Mouse (Mus musculus): ENCODE measurements around the gene Slc25a26. TPM values are rescaled to one million over a fixed set of nuclear protein-coding genes. Genes with fewer than 3 reads are reported as not detected.
A peak's percentile ranks its signal among the peaks of the same experiment; 100 is the strongest.
"Not testable (repeated sequence)": the region's sequence is repeated elsewhere in the genome, so short reads cannot be mapped to it uniquely, and the experiment has no call there.

Gene Slc25a26
- polyA plus RNA-seq, 1 experiment from 2014 or later = 11.9 TPM

DNA sequence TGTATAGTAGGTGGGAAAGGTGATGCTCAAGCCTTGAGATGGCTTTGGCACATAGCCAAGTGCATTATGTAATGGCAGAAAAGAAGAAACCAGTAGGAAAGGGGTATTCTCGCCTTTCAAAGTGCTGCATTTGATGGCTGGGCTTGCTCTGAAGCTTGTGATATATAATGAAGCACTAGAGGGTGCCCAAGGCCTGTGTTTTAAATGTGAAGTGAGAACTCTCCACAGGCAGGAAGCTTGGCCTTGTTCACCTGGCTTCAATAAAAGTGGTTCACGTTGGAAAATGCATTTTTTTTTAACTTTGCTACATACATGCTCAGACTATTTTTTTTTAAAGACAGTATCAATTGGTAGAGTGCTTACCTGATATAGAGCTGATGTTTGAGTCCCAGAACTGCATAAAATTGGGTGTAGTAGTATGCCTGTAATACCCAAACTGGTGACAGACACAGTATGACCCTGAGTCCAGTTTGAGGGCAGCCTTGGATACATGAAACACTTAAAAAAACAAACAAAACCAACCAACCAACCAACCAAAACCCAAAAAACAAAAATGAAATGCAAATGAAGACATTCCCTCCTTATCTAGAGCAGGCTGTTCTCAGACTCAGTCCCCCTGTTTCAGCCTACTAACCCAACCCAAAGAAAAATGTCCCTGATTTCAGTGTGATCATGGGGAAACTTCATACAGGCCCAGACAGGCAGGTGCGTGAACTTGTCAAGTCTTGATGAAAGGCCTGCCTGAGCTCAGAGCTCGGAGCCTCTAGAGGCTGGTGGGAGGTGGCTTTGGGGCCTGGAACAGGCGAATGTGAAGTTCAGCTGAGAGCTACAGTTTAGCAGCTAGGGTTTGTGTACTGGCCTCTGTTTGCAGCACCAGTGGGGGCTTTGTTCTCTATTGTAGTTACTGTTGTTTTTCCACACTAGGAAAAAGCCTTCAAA is 44.0 kb downstream of the Slc25a26 start:
- Histone ChIP-seq H3K9me3 (ENCODE audit: control insufficient read depth, low read length) (no peaks in the 10 kb centered on the region), H3K27me3 (replicated peaks; ENCODE audit: control insufficient read depth, insufficient read depth, low read length) (no peaks in the 10 kb centered on the region), H3K9ac (ENCODE audit: low read depth, low read length) (no peak overlapping the region), H3K36me3 (ENCODE audit: control insufficient read depth, insufficient read depth, low read length) (no peaks in the 10 kb centered on the region), H3K4me1 (ENCODE audit: control insufficient read depth, insufficient read depth, low read depth, low read length) (no peaks in the 10 kb centered on the region; the same call in 1 of the 2 replicates), H3K4me2 (ENCODE audit: low read length) (no peak overlapping the region), H3K27ac (ENCODE audit: low read depth, low read length) (no peak overlapping the region), H3K4me3 (ENCODE audit: low read length) (no peak overlapping the region)
- ATAC-seq = peak; percentile 84
- 43% methylated on average over 5 of the region's 5 CpGs for WGBS

DNA sequence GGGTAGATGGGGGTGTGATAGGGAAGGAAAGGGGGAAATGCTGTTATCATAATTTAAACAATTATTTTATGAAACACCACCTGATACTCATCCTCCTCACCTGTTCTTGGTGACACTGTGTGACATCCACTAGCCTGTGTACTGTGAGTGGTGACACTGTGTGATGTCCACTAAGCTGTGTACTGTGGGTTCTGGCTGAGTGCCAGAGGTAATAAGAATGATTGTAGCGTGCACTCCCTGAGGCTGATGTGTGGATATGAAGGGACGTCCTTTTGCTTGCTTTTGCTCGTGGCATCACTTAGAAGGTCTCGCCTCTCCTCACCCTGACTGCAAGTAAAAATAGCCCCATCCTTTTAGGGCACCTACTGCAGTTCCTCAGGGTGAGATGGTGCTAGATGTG is 47.1 kb downstream of the Slc25a26 start:
- Histone ChIP-seq H3K9ac (ENCODE audit: low read depth, low read length) (no peak overlapping the region), H3K4me3 (ENCODE audit: low read length) (no peak overlapping the region), H3K36me3 (ENCODE audit: control insufficient read depth, insufficient read depth, low read length) (no peaks in the 10 kb centered on the region), H3K4me1 (ENCODE audit: control insufficient read depth, insufficient read depth, low read depth, low read length) (no peaks in the 10 kb centered on the region), H3K4me2 (ENCODE audit: low read length) (no peak overlapping the region), H3K27ac (ENCODE audit: low read depth, low read length) (no peak overlapping the region), H3K9me3 (ENCODE audit: control insufficient read depth, low read length) (no peaks in the 10 kb centered on the region), H3K27me3 (replicated peaks; ENCODE audit: control insufficient read depth, insufficient read depth, low read length) (no peaks in the 10 kb centered on the region)
- no peak for ATAC-seq
- 32% methylated on average over 4 of the region's 4 CpGs for WGBS

DNA sequence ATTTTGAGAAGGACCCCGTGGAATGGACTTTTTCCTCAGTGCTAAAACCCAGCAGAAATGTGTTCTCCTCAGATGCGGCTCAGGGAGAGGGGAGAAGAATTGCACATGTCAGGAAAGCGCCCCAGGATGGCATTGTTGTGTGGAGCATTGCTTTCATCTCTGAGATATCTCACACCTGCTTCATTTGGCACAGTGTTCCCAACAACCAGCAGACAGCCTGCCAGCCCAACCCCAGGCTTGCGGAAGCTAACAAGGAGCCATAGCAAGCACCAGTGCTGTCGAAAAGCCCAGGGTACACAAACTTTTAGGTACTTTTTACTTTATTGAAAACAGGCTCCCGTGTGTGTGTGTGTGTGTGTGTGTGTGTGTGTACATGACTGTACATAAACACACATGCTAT is 50.2 kb downstream of the Slc25a26 start:
- H3K4me2 ChIP-seq (ENCODE audit: low read length) = no peak overlapping the region
- 67% methylated on average over 6 of the region's 6 CpGs for WGBS
- no peaks in the 10 kb centered on the region for H3K9me3 ChIP-seq (ENCODE audit: control insufficient read depth, low read length)
- no peak overlapping the region for H3K27ac ChIP-seq (ENCODE audit: low read depth, low read length)
- no peaks in the 10 kb centered on the region for H3K4me1 ChIP-seq (ENCODE audit: control insufficient read depth, insufficient read depth, low read depth, low read length)
- H3K9ac ChIP-seq (ENCODE audit: low read depth, low read length) = no peak overlapping the region
- ATAC-seq = no peak; the same call in 1 of the 2 replicates
- no peak overlapping the region for H3K4me3 ChIP-seq (ENCODE audit: low read length)
- no peaks in the 10 kb centered on the region for H3K27me3 ChIP-seq (replicated peaks; ENCODE audit: control insufficient read depth, insufficient read depth, low read length)
- no peaks in the 10 kb centered on the region for H3K36me3 ChIP-seq (ENCODE audit: control insufficient read depth, insufficient read depth, low read length)

DNA sequence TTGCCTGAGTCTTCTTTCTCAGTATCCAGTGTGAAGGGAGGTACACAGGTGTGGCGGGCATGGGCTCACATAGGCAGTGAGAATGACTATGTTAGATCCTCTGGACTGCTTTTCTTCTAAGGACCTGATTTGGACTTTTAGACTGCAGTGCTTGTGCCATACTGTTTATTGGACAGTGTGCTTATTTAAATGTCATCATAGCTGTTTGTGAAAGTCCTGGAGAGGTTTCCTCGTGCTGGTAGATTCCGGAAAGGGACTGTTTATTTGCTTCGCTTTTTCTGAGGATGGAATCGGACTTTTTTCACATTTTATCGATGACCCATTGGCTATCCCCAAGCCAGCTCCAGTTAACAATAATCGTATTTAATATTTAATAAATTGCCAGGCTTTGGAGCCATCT is 50.7 kb downstream of the Slc25a26 start:
- Histone ChIP-seq H3K9ac (ENCODE audit: low read depth, low read length) (no peak overlapping the region), H3K4me2 (ENCODE audit: low read length) (no peak overlapping the region), H3K27me3 (replicated peaks; ENCODE audit: control insufficient read depth, insufficient read depth, low read length) (no peaks in the 10 kb centered on the region), H3K27ac (ENCODE audit: low read depth, low read length) (no peak overlapping the region), H3K4me1 (ENCODE audit: control insufficient read depth, insufficient read depth, low read depth, low read length) (no peaks in the 10 kb centered on the region), H3K36me3 (ENCODE audit: control insufficient read depth, insufficient read depth, low read length) (no peaks in the 10 kb centered on the region), H3K9me3 (ENCODE audit: control insufficient read depth, low read length) (no peaks in the 10 kb centered on the region), H3K4me3 (ENCODE audit: low read length) (no peak overlapping the region)
- 87% methylated on average over 7 of the region's 7 CpGs for WGBS
- ATAC-seq = no peak

DNA sequence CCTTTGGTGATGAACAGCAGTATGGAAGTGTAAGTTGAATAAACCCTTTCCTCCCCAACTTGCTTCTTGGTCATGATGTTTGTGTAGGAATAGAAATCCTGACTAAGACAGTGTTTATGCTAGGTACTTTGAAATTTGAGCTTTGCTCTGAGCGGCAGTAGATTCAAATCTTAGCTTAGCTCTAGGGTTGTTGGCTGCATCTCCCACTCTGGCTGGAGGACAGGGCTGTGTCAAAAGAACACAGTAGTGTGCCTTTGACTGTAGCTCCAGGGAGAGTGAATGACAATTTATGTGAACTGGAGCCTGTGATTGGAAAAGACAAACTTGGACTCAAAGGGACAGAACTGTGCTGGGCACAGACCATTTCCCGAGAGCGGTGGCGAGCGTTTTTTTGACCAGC is 53.0 kb downstream of the Slc25a26 start:
- H3K4me2 ChIP-seq (ENCODE audit: low read length) = no peak overlapping the region
- no peak overlapping the region for H3K27ac ChIP-seq (ENCODE audit: low read depth, low read length)
- no peaks in the 10 kb centered on the region for H3K9me3 ChIP-seq (ENCODE audit: control insufficient read depth, low read length)
- H3K4me1 ChIP-seq (ENCODE audit: control insufficient read depth, insufficient read depth, low read depth, low read length) = no peaks in the 10 kb centered on the region
- ATAC-seq = no peak
- WGBS = 92% methylated on average over 5 of the region's 5 CpGs
- H3K9ac ChIP-seq (ENCODE audit: low read depth, low read length) = no peak overlapping the region
- no peaks in the 10 kb centered on the region for H3K36me3 ChIP-seq (ENCODE audit: control insufficient read depth, insufficient read depth, low read length)
- no peaks in the 10 kb centered on the region for H3K27me3 ChIP-seq (replicated peaks; ENCODE audit: control insufficient read depth, insufficient read depth, low read length)
- no peak overlapping the region for H3K4me3 ChIP-seq (ENCODE audit: low read length)

DNA sequence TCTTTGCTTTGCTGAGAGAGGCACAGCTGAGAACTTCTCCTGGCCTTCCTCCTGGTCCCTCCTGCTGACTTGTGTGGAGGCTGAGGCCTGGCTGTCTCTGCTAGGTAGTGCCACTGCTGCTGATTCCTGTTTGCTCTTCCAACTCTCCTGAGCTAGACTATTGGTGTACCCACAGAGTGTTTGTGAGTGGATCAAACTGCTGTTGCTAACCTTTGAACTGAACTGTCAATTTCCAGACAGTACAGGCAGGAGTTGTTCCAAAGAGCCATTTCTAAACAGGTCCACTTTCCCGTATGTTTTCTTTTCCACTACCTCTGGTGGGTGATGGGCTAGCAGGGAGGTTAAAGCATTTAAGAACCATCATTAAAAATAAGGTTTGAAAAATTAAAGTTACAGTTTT is 58.5 kb downstream of the Slc25a26 start:
- not testable (repeated sequence) for H3K4me2 ChIP-seq (ENCODE audit: low read length); H3K36me3 ChIP-seq (ENCODE audit: control insufficient read depth, insufficient read depth, low read length); H3K9me3 ChIP-seq (ENCODE audit: control insufficient read depth, low read length); H3K27me3 ChIP-seq (replicated peaks; ENCODE audit: control insufficient read depth, insufficient read depth, low read length); ATAC-seq; H3K4me1 ChIP-seq (ENCODE audit: control insufficient read depth, insufficient read depth, low read depth, low read length); H3K27ac ChIP-seq (ENCODE audit: low read depth, low read length); H3K4me3 ChIP-seq (ENCODE audit: low read length); H3K9ac ChIP-seq (ENCODE audit: low read depth, low read length)
- WGBS = 78% methylated on average over 1 of the region's 1 CpGs

DNA sequence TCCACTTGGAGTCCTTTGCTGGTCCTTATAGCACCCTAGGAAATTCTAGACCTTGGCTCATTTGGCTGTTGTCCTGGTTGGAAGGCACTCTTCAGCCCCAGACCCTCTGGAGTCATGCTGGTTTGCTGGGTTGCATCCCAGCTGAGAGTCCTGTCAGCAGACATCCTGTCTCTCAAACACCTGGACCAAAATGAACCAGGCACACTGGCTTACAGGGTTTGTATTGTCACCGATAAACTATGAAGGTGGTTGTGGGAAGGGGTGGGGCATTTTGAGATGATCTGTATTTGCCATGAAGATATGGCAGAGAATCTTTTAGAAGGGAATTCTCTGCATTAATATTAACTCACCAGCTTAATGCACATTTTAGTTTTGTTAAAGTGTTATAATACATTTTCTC is 60.8 kb downstream of the Slc25a26 start:
- no peak overlapping the region for H3K27ac ChIP-seq (ENCODE audit: low read depth, low read length)
- H3K36me3 ChIP-seq (ENCODE audit: control insufficient read depth, insufficient read depth, low read length) = no peaks in the 10 kb centered on the region
- H3K9ac ChIP-seq (ENCODE audit: low read depth, low read length) = no peak overlapping the region
- no peak overlapping the region for H3K4me2 ChIP-seq (ENCODE audit: low read length)
- 81% methylated on average over 1 of the region's 1 CpGs for WGBS
- no peaks in the 10 kb centered on the region for H3K9me3 ChIP-seq (ENCODE audit: control insufficient read depth, low read length)
- H3K27me3 ChIP-seq (replicated peaks; ENCODE audit: control insufficient read depth, insufficient read depth, low read length) = no peaks in the 10 kb centered on the region
- no peak for ATAC-seq
- no peaks in the 10 kb centered on the region for H3K4me1 ChIP-seq (ENCODE audit: control insufficient read depth, insufficient read depth, low read depth, low read length)
- no peak overlapping the region for H3K4me3 ChIP-seq (ENCODE audit: low read length)

DNA sequence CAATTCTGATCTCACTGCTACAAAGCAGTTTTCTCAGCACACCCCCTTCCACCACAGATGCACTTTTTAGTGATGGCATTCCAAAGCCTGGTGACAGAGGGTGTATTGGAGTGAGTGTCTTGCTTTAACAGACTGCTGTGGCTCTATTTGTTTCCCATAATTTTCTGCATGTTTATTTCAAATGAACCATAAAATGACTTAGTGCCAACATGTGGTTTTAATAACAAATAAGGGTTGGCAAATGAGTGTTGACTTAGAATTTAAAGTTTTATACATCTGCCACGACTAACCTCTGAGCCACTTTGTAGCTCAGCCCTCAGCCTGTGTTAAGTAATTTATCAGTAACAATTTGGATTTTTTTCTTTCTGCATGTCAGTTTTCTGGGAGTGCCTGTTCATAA is 61.2 kb downstream of the Slc25a26 start:
- 59% methylated on average over 1 of the region's 1 CpGs for WGBS
- no peak overlapping the region for H3K4me3 ChIP-seq (ENCODE audit: low read length)
- no peaks in the 10 kb centered on the region for H3K36me3 ChIP-seq (ENCODE audit: control insufficient read depth, insufficient read depth, low read length)
- no peak overlapping the region for H3K4me2 ChIP-seq (ENCODE audit: low read length)
- H3K9me3 ChIP-seq (ENCODE audit: control insufficient read depth, low read length) = no peaks in the 10 kb centered on the region
- no peaks in the 10 kb centered on the region for H3K27me3 ChIP-seq (replicated peaks; ENCODE audit: control insufficient read depth, insufficient read depth, low read length)
- no peaks in the 10 kb centered on the region for H3K4me1 ChIP-seq (ENCODE audit: control insufficient read depth, insufficient read depth, low read depth, low read length)
- ATAC-seq = no peak
- H3K27ac ChIP-seq (ENCODE audit: low read depth, low read length) = no peak overlapping the region
- no peak overlapping the region for H3K9ac ChIP-seq (ENCODE audit: low read depth, low read length)

DNA sequence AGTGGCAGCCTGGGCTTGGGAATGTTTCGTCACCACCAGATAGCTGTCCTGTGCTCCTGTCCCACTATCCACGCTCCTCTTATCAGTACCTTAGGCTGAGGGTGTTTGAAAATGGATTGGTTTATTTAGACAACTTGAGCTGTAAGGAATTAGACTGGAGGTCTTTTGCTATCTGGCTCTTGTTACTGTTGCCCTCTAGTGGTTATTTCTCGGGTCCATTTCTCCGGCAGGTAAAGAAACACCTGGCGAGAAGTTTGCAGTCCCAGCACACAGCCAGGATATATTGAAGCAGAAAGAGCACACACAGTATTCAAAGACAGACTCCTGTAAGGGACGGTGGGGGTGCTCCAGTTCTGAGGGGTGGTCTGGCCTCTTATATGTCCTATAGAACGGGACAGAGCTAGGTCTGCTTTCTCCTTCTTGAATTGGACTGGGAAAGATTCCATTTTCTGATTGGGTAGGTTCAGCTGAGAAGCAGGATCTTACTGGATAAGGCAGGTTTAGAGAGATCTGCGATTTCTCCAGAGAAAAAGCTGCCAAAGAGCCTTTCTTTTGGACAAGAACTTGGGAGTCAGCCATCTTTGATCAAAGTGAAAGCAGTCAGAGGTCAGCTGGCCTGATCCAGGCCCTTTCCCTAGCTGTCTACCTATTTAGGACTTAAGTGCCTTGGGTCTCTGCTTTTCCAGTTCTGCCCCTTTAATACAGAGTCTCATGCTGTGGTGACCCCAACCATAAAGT is 63.2 kb downstream of the Slc25a26 start:
- H3K4me1 ChIP-seq (ENCODE audit: control insufficient read depth, insufficient read depth, low read depth, low read length) = no peaks in the 10 kb centered on the region
- WGBS = 66% methylated on average over 8 of the region's 8 CpGs
- no peak overlapping the region for H3K4me2 ChIP-seq (ENCODE audit: low read length)
- H3K36me3 ChIP-seq (ENCODE audit: control insufficient read depth, insufficient read depth, low read length) = no peaks in the 10 kb centered on the region
- no peaks in the 10 kb centered on the region for H3K9me3 ChIP-seq (ENCODE audit: control insufficient read depth, low read length)
- H3K27ac ChIP-seq (ENCODE audit: low read depth, low read length) = no peak overlapping the region
- H3K9ac ChIP-seq (ENCODE audit: low read depth, low read length) = no peak overlapping the region
- H3K27me3 ChIP-seq (replicated peaks; ENCODE audit: control insufficient read depth, insufficient read depth, low read length) = no peaks in the 10 kb centered on the region
- H3K4me3 ChIP-seq (ENCODE audit: low read length) = no peak overlapping the region
- ATAC-seq = no peak
